Mouse (Mus musculus): ENCODE results near the gene Plppr1.

Gene Plppr1

DNA sequence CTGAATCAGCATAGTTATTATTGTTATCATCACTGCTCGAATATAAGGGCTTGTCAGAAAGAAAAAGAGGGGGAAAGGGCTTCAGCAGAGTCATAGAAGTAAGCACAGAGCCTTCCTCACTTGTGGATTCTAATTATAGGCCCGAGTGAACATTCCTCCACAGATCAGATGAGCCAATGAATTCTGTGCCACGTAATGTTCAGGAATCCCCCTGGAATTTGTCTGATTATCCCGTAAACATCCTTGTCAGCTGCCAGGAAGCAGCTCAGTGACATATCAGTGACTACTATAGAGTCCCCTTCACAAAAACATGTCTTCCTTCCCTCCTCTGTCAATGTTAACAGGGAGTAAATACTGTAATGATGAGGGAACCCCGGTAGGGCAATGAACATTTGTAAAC lies 50.9 kb downstream of the Plppr1 start:
- no peak for DNase-seq (ENCODE audit: low read depth, low spot score)

DNA sequence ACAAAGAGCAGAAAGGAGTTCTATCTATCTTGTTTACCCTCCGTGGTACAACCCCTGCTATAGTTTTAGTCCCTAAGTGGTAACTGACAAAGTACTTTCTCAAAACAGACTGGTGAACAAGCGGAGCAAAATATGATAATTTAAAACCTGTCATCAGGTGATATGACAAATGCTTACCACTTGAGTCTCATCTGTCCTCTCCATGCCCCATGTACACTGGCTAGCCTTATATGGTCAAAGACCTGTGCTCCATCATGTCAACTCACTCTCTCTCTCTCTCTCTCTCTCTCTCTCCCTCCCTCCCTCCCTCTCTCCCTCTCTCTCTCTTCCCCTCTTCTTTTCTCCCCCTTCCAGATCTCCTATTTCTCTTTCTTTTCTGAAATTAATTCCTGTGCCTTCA lies 59.8 kb downstream of the Plppr1 start:
- DNase-seq (ENCODE audit: low read depth, low spot score): no peak

DNA sequence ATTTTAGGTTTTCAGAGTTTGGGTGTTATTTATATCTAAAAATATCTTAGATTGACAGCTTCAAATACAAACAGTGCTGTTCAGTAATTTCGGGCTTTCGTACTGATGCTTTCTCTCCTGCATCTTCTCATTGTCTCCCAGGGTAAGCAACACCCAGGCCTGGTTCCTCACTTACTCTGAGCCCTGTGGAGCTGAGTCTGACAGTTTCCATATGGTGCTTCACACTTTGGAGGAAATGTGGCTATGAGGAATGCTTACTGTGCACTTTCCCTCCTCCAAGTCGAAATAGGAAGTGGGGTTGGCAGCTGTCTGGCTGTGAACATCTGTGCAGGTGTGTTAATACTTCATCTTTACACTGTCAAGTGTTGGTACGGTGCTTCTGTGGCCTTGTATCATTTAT lies 85.7 kb downstream of the Plppr1 start:
- no peak for DNase-seq (ENCODE audit: low read depth, low spot score)

DNA sequence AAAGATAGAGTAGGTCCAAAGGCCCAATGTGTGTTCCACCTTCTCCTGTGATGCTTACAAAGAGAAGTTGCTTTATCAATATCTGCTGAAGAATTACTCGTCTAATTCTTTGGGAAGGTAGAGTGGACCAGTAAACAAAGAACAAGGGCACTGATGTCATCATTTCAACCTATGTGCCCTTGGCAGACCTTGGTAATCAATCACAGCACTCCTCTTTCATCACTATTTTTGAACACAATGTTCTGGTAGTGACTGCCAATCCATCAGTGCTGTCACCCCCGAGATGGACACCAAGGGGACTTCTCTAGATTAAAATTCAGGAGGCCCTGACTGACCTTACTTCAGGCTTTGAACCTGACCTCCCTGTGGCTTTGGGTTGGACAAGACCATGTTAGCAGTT lies 89.7 kb downstream of the Plppr1 start:
- no peak for DNase-seq (ENCODE audit: low read depth, low spot score)

DNA sequence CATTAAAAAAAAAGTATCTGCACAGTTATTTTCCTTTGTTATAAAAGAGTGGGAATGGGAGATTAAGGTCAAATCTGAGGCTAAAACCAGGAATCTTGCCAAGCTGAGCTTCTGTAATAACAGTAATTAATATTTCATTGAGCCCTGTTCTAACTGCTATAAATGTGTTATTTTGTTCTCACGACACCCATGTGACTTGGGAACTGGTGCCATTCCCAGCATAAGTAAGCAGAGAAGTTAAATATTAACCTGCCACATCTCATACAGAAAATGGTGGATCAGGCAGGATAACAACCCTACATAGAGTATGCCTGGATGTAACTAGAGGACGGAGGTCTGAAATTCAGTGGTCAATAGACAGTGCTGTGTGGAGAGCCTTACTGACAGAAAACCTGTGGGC lies 90.2 kb downstream of the Plppr1 start:
- no peak for DNase-seq (ENCODE audit: low read depth, low spot score)

DNA sequence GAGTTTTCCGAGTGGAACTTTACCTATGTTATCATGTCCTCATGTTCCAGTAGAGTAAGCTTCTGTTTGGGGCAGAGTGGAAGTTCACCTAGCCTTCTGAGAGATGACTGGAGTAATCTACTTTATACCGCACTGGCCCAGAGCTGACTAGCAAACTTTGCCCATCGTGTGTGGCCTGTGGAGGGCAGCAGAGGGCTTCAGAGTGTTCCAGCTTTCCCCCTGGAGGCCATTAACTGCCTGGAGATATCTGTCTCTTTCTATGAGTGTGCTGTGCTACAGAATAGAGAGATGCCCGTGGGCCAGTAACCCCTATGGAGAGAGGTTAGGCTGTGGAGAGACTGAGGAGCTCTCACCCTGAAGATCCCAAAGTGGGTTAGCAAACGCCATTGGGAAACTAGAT lies 94.8 kb downstream of the Plppr1 start:
- peak; percentile 22 for DNase-seq (ENCODE audit: low read depth, low spot score)

DNA sequence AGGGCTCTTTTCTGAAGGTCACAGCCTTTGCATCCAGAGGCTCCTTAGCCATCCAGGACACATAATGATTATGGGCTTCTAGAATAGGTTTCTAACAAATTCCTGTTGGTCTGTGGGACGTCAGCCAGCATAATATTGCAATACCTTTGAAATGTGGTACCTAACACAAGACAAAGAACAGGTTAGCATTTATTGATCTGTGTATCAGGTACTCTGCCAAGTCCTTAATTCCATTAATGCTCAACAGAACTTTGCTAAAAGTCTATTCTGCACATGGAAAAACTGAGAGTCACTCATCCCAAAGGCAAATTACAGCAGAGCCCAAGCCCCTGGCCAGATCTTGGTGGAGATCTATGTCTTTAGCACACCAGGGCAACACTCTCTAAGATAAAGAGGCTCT lies 97.7 kb downstream of the Plppr1 start:
- no peak for DNase-seq (ENCODE audit: low read depth, low spot score)

DNA sequence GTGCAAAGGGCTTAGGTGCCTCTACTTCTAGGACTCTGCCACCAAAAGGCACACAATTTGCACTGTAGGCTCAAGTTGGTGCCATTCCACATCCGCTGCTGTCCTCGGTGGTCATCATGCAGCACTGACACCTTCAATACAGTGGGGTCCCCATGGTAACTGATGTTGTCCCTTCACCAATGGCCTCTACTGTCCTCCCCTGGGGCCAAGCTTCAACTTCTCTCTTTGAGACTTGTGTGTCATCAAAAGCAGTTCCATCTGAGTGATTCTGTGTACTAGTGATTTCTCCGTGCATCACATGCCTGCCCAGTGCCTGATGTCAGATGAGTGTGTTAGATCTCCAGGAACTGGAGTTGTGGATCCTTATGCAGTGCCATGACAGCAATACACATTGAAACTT lies 104.2 kb downstream of the Plppr1 start:
- no peak for DNase-seq (ENCODE audit: low read depth, low spot score)

DNA sequence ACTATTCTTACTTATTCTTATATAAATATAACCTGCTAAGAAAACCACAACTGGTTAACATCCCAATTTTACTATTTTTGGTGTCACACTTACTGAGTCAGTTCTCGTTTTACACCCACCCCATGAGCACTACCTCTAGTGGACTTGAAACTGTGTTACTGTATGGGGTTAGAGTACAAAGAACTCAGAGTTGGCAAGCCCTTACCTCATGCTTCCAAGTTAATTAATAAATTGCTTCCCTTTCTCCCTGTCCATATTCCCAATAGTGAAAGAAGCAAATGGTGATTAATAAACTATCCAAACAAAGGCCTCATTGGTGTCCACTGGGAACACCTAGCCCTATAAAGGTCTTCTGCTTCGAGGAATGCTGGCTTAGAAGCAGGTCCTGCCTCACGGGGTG lies 107.3 kb downstream of the Plppr1 start:
- DNase-seq (ENCODE audit: low read depth, low spot score): no peak

DNA sequence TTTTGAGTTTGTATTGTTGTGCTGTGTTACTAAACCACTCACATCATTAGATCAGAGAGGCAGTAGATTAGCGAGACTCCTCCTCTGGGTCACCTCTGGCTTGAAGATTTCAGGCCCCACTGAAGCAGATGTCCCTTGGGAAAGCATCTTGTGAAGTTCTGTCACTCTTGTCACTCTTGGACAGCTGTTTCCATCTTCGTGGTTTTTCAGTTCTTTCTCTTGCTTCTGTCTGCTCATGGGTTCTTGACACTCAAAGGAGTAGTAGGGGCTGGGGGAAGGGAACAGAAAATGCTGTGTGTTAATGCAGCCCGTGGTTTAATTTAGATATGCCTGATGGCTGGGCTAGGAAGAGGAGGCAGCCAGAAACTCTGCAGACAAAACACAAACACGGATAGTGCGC lies 108.0 kb downstream of the Plppr1 start:
- DNase-seq (ENCODE audit: low read depth, low spot score): no peak

DNA sequence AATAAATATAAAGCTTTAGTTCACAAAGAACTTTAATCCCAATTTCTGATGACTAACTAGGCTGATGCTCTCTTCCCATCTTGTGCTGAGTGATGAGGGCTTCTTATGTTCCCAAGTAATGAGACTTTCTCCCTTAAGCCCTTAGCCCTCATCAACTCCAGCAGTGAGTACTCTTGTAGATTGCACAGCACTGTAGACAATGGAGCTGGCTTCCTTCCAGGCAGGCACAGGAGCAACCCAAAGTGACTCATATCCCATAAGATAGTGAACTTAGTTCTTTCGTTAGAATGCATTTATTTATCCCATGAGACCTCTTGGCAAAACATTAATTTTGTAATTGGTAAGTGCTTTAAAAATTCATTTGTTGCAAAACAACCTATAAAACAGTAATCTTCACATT lies 110.4 kb downstream of the Plppr1 start:
- no peak for DNase-seq (ENCODE audit: low read depth, low spot score)

DNA sequence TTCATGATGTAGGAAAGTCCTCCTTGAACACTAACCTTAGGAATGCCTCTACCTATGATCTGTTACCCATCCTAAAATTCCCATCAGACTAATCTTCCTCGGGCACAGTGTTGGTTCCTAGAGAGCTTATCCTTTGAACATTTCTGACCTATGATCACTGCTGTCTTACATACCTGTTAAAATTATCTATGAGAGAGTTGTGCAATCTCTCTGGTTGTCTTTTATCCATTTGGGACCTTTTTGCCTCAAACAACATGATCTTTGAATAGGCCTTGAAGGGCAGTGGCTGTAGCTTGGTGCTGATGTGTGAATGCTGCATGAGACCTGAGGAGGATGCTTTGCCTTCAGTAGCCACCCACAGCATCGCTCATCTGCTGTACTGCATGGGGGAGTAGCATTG lies 119.0 kb downstream of the Plppr1 start:
- DNase-seq (ENCODE audit: low read depth, low spot score): no peak

DNA sequence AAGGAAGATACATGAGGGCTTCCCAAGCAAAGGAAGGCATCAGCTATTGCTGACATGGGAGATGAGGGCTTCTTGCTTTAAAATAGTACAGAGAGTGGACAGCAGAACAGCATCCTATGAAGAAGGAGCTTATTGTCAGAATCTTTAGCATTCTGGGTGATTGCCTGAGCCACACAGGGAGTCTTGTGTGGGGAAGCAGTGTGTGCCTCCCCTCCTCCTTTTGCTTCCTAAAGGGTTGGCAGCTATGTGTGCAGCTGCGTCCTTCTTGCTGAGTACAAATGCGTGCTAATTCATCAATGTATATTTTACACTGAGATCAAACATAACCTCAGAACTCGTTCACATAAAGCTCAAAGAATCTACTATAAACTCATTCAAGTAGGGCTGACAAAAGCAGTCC lies 119.8 kb downstream of the Plppr1 start:
- no peak for DNase-seq (ENCODE audit: low read depth, low spot score)

DNA sequence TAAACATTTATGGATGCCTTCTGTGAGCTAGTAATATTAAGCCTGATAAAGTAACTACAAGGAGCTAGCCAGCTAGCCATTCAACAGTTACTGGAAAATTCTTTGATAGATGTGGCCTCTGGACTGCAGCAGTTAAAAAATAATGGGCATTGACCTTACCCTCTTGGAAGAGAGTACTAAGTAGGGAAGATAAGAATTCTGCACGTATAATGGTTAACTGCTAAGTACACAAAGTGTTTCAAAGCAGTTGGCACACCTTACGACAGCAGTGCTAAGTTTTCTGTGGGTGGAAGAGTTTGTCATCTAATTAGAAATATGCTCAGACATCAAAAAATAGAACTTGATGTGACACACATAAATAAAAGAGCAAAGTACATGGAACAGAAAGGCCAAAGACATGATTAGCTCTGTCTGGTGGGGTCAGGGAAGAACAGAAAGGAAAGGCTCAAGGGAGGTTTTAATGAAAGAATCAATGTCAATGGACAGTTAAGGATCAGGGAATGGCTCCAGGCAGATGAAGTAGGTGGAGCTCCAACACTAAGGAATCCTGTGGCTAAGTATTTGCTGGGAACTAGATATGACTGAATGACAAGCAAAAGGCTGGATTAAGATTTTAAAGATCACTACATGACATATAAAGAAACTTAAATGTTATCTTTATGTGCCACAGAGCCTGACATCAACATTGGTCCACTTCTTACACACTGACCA lies 120.6 kb downstream of the Plppr1 start:
- DNase-seq (ENCODE audit: low read depth, low spot score): no peak

DNA sequence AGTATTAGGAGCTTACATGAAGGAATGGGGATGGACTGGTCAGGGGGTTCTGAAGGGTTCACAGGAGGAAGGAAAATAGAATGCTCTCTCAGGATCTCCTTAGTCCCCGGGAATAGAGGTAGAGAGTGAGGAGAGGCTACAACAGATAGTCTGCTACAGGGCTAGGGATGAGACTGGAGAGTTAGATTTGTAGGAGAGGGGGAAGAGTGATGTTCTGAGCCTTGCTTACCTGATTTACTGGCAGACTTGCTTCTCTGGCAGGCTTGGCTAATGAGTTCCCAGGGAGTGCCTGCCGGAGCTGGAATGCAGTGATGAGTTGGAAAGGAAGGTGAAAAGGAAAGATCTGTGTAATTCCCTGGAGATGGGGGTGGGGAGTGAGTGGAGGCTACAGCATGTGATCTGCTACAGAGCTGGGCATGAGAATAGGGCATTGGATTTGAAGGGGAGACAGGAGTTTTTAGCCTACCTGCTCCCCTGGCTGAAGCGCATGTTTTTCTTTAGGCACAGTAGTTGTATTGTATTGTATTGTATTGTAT lies 131.0 kb downstream of the Plppr1 start:
- no peak for DNase-seq (ENCODE audit: low read depth, low spot score)

DNA sequence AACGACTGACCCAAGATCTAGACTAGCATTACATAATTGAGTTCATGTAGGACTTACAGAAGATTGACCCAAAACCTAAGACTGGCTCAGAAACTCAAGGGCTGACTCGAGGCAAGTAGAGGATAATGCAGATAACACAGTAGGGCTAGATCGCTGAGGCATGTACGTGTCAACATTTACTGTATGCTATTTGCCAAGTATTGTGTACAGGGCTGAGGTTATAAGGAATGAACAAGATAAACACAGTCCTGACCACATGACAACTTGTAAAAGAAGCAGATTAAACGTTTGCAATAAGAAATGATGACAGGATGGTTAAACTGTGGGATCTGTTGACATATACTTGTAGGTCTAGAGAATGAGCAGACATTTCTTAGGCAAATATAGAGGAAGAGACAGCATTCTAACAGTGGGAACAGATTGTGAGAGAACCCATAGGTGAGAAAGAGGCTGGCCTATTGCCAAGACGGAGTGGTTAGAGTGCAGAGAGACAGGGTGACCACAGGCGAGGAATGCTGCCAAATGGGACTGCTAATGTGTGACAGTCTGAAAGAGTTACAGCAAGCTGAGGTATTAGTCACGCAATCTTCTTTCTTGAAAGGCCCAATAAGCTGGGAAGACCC lies 138.2 kb downstream of the Plppr1 start:
- DNase-seq (ENCODE audit: low read depth, low spot score): no peak

DNA sequence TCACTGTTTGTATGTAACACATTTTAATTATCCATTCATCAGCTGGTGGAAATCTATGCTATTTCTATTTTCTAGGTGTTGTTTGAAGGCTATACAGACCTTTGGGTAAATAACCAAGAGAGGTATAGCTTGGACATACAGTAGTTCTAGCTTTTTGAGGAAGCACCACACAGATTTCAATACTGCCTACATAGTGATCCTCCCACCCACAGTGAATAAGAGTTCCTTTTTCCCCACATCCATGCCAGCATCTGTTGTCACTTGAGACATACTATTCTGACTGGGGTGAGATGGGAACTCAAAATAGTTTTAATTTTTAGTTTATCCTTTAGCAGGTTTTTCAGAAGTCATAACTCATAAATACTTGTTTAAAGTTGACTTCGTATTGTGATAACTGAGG lies 151.4 kb downstream of the Plppr1 start:
- DNase-seq (ENCODE audit: low read depth, low spot score): no peak

DNA sequence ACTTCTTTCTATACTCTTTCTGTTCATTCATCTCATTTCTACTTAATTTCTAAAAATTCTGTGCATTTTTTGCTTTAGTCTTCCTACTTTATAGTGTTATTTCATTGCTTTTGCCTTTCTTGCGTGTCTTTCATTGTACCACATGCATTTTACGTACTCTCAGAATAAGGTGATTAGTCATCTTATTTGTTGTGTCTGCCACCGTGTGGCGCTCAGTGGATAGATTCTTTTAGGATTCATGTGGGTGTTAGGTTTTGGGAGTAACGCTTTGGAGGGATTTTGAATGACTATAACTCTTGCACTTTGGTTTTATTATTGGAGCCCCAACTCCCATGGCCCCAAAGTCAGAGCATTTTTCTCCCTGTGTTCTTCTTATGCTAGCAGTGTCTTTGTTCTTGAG lies 152.5 kb downstream of the Plppr1 start:
- DNase-seq (ENCODE audit: low read depth, low spot score): no peak

DNA sequence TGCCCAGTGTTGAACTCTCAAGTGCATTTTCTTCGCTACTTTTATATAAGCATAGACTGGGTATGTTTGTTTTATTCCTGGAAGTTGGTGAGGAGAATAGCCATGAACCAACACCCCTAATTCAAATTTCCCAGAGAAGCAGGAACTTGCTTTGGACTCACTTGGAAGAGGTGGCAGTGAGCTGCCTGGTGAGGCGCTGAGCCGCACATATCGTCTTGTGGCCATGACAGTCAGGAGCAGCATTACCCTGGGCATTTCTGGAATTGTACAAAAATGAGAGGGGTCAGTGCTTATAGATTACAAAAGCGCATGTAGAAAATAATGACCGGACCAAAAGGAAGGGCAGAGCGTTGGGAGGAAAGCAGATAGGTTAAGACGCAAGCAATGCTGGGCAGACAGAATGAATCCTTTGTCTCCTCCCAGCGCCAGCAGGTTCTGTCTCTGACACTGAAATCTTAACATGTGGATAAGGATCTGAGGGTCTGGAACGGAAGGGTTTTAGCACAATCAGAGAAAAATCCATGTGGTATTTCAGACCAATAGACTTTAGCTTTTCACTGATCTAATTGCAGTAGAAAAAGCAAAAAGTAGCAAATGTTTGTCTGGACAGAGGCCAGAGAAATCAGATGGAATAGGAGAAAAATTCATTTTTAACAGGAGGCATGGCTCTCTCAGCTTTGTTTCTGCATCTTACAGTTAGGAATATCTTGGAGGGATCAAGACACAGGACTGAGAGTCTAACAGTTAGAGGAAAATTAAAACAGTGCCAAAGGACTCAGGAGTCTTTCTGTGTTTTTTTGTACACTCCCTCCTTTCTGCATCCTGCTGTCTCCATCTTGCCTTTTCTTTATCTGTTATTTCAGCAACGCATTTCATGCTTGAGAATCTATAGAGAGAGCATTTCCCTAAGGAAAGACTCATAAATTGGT lies 153.8 kb downstream of the Plppr1 start:
- no peak for DNase-seq (ENCODE audit: low read depth, low spot score)

DNA sequence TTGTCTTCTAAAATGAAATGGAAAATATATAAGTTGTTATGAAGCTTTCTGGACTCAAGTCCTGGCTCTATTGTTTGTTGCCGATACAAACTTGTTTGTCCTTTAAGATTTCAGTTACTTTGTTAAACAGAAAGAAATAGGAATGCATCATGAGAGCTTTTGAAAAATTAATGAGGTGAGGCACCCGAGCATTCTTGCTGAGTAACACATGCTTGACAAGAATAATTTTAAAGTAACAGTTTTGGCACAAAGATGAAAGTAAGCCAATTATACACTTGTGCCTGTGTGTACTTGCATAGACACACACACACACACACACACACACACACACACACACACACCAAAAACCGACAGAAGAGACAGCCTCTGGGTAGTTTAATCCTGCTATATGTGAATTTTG lies 155.3 kb downstream of the Plppr1 start:
- DNase-seq (ENCODE audit: low read depth, low spot score): no peak

DNA sequence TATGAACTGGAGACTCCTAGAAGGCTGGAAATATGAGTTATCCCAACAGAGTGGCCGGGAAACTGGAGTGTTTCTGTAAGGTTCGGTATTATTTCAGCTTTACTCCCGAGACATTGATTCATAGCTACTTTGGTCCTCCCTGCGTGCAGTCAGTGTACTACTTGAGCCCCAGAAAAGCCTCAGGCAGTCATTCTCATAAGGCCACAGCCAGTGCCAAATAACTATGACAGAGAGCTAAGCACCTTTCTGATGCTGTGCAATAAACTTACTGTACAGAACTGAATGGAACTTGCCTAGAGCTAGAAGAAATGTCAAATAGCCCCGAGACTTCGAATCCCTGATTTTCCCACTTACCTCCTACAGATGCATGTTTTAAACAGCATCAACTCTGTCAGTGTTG lies 164.4 kb downstream of the Plppr1 start:
- no peak for DNase-seq (ENCODE audit: low read depth, low spot score)

DNA sequence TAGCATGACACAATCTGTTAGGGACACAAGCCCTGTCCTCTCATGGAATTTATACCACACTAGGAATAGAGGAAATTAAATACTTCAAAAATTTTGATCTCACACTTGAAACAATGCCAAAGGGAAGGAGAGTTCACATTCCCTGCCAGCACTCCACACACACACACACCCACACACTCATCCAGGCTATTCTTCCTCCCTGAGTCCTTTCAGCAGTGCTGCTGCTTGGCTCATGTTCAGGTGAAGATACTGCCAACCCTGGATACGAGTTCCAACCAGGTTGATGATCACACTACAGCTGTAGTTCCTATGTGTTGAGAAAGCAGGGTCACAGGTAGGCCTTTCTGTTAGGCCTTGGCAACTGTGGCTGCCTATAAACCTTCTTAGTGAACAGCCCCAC lies 165.9 kb downstream of the Plppr1 start:
- no peak for DNase-seq (ENCODE audit: low read depth, low spot score)
